Mouse (Mus musculus) erythroblast, embryonic 14.5 days (primary cell): ENCODE measurements around the gene Actr3b. TPM values are rescaled to one million over a fixed set of nuclear protein-coding genes. Genes with fewer than 3 reads are reported as not detected.

Experiments
- H3K27me3 ChIP-seq: 2 replicates; pipeline ENCODE4 v1.6.1; 2012; ENCODE audit warnings: inconsistent platforms; ENCODE audit not compliant: control insufficient read depth
- H3K36me3 ChIP-seq: 2 replicates; pipeline ENCODE4 v1.6.1; 2012; ENCODE audit warnings: mild to moderate bottlenecking, inconsistent platforms; ENCODE audit not compliant: control insufficient read depth
- H3K4me1 ChIP-seq: 2 replicates; pipeline ENCODE4 v1.6.1; 2012; ENCODE audit warnings: inconsistent platforms; ENCODE audit not compliant: control insufficient read depth
- H3K4me3 ChIP-seq: replicated peaks from 2 replicates; pipeline ENCODE3; 2012; ENCODE audit warnings: moderate library complexity, mild to moderate bottlenecking, inconsistent platforms
- H3K9me3 ChIP-seq: 2 replicates; pipeline ENCODE4 v1.6.1; 2012; ENCODE audit warnings: low read length, inconsistent platforms, mixed read lengths; ENCODE audit not compliant: control insufficient read depth
- GATA1 ChIP-seq: IDR thresholded peaks from 2 replicates; pipeline ENCODE4 v1.6.1; 2012; ENCODE audit warnings: low read length, inconsistent platforms, mixed read lengths
- TAL1 ChIP-seq: IDR thresholded peaks from 3 replicates; pipeline ENCODE4 v1.6.1; 2012; ENCODE audit warnings: low read length, inconsistent platforms, mixed read lengths
- polyA plus RNA-seq: library from polyadenylated mRNA; stranded (reverse); fragments of >175 nt; gene quantifications from 2 replicates; pipeline ENCODE4 v1.2.3, GENCODE M21; 2012

The Actr3b gene
- polyA plus RNA-seq, 1 experiment, result not detected

- H3K9me3 ChIP-seq, result no peaks in the 10 kb centered on the region
- TF ChIP-seq GATA1, result no peak
- TF ChIP-seq TAL1, result no peak
- no peak overlapping the region for H3K4me3 ChIP-seq
- H3K4me1 ChIP-seq, result no peaks in the 10 kb centered on the region
- H3K27me3 ChIP-seq, result no peaks in the 10 kb centered on the region
- no peaks in the 10 kb centered on the region for H3K36me3 ChIP-seq
Measured at GRCm38 (mm10) chr5:25829308-25830094, 69.7 kb downstream of the Actr3b start.

GRCm38 (mm10) chr5:25830802-25831201 is 71.0 kb downstream of the Actr3b start:
- Histone ChIP-seq H3K9me3 (no peaks in the 10 kb centered on the region), H3K4me3 (no peak overlapping the region), H3K27me3 (no peaks in the 10 kb centered on the region), H3K4me1 (no peaks in the 10 kb centered on the region), H3K36me3 (no peaks in the 10 kb centered on the region)
- no peak for TF ChIP-seq GATA1
- TF ChIP-seq TAL1, result no peak

GRCm38 (mm10) chr5:25831624-25832023 is 71.8 kb downstream of the Actr3b start:
- Histone ChIP-seq H3K9me3 (no peaks in the 10 kb centered on the region), H3K4me3 (no peak overlapping the region), H3K4me1 (no peaks in the 10 kb centered on the region), H3K27me3 (no peaks in the 10 kb centered on the region), H3K36me3 (no peaks in the 10 kb centered on the region)
- no peak for TF ChIP-seq GATA1
- no peak for TF ChIP-seq TAL1

GRCm38 (mm10) chr5:25839400-25839799 is 79.6 kb downstream of the Actr3b start:
- TF ChIP-seq TAL1, result no peak
- no peak for TF ChIP-seq GATA1
- no peaks in the 10 kb centered on the region for H3K27me3 ChIP-seq
- no peaks in the 10 kb centered on the region for H3K4me1 ChIP-seq
- no peaks in the 10 kb centered on the region for H3K36me3 ChIP-seq
- no peaks in the 10 kb centered on the region for H3K9me3 ChIP-seq
- H3K4me3 ChIP-seq, result no peak overlapping the region

- no peaks in the 10 kb centered on the region for H3K27me3 ChIP-seq
- no peaks in the 10 kb centered on the region for H3K36me3 ChIP-seq
- no peaks in the 10 kb centered on the region for H3K4me1 ChIP-seq
- TF ChIP-seq TAL1 (no peak), GATA1 (no peak)
- no peaks in the 10 kb centered on the region for H3K9me3 ChIP-seq
- H3K4me3 ChIP-seq, result no peak overlapping the region
Measured at GRCm38 (mm10) chr5:25846558-25846957, 86.8 kb downstream of the Actr3b start.

- H3K36me3 ChIP-seq, result no peaks in the 10 kb centered on the region
- H3K27me3 ChIP-seq, result no peaks in the 10 kb centered on the region
- H3K4me1 ChIP-seq, result no peaks in the 10 kb centered on the region
- no peak overlapping the region for H3K4me3 ChIP-seq
- H3K9me3 ChIP-seq, result no peaks in the 10 kb centered on the region
- no peak for TF ChIP-seq GATA1
- TF ChIP-seq TAL1, result no peak
Measured at GRCm38 (mm10) chr5:25847154-25847553, 87.4 kb downstream of the Actr3b start.

- H3K36me3 ChIP-seq, result no peaks in the 10 kb centered on the region
- no peak for TF ChIP-seq TAL1
- no peak for TF ChIP-seq GATA1
Measured at GRCm38 (mm10) chr5:25848058-25848457, 88.3 kb downstream of the Actr3b start.

GRCm38 (mm10) chr5:25866201-25866600 is 106.4 kb downstream of the Actr3b start:
- no peaks in the 10 kb centered on the region for H3K27me3 ChIP-seq
- H3K4me1 ChIP-seq, result no peaks in the 10 kb centered on the region
- H3K36me3 ChIP-seq, result no peaks in the 10 kb centered on the region
- no peak for TF ChIP-seq TAL1
- no peak for TF ChIP-seq GATA1
- H3K4me3 ChIP-seq, result no peak overlapping the region
- H3K9me3 ChIP-seq, result no peaks in the 10 kb centered on the region

More at GRCm38 (mm10) chr5:25848058-25848457, 88.3 kb downstream of the Actr3b start:
- H3K27me3 ChIP-seq, result no peaks in the 10 kb centered on the region
- no peaks in the 10 kb centered on the region for H3K4me1 ChIP-seq
- no peak overlapping the region for H3K4me3 ChIP-seq
- no peaks in the 10 kb centered on the region for H3K9me3 ChIP-seq

- TF ChIP-seq GATA1 (no peak), TAL1 (no peak)
- Histone ChIP-seq H3K36me3 (no peaks in the 10 kb centered on the region), H3K4me3 (no peak overlapping the region), H3K4me1 (no peaks in the 10 kb centered on the region), H3K27me3 (no peaks in the 10 kb centered on the region), H3K9me3 (no peaks in the 10 kb centered on the region)
Measured at GRCm38 (mm10) chr5:25869880-25870279, 110.1 kb downstream of the Actr3b start.

GRCm38 (mm10) chr5:25870632-25871031 is 110.8 kb downstream of the Actr3b start:
- no peaks in the 10 kb centered on the region for H3K27me3 ChIP-seq

More at GRCm38 (mm10) chr5:25870632-25871031, 110.8 kb downstream of the Actr3b start:
- H3K9me3 ChIP-seq, result no peaks in the 10 kb centered on the region
- H3K4me3 ChIP-seq, result no peak overlapping the region
- no peak for TF ChIP-seq TAL1
- TF ChIP-seq GATA1, result no peak
- H3K36me3 ChIP-seq, result no peaks in the 10 kb centered on the region
- H3K4me1 ChIP-seq, result no peaks in the 10 kb centered on the region
